Mouse (Mus musculus): ENCODE results near the gene Agr3. TPM values are rescaled to one million over a fixed set of nuclear protein-coding genes. Genes with fewer than 3 reads are reported as not detected.

The Agr3 gene
- polyA plus RNA-seq, 1 experiment from 2014 or later, result not detected

GRCm38 (mm10) chr12:35993583-35993982, 68.2 kb downstream of the Agr3 start:
- no peak overlapping the region for H3K27ac ChIP-seq

DNA sequence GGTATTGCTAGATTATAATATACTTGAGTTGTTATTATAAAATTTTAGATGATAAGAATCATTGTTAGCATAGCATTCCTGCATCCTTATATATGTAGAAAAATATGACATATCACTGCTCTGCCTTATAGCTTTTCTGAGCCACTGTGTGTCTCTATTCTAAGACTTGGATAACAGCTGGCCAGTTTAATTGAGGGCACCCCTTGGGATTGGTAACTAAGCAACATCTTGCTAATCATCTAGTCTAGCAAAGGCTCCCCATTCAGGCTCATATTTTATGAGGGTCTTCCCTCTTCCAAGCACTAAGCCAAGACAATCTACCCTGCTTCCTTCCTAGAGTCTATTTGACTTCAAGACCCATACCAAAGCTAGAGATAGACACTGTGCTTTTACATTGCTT, 68.7 kb downstream of the Agr3 start:
- Histone ChIP-seq H3K27ac (no peak overlapping the region), H3K4me2 (no peak overlapping the region), H3K27me3 (no peaks in the 10 kb centered on the region), H3K36me3 (ENCODE audit: poor library complexity, severe bottlenecking) (no peaks in the 10 kb centered on the region), H3K4me1 (no peaks in the 10 kb centered on the region), H3K9me3 (replicated peaks) (no peaks in the 10 kb centered on the region), H3K4me3 (no peak overlapping the region), H3K9ac (no peak overlapping the region)
- peak; percentile 28; the same call in 1 of the 2 replicates for ATAC-seq

More at GRCm38 (mm10) chr12:35993583-35993982, 68.2 kb downstream of the Agr3 start:
- H3K9ac ChIP-seq, result no peak overlapping the region
- H3K4me3 ChIP-seq, result no peak overlapping the region
- H3K9me3 ChIP-seq (replicated peaks), result no peaks in the 10 kb centered on the region
- no peak overlapping the region for H3K4me2 ChIP-seq
- H3K4me1 ChIP-seq, result no peaks in the 10 kb centered on the region
- 75% methylated on average over 3 of the region's 3 CpGs for WGBS
- H3K27me3 ChIP-seq, result no peaks in the 10 kb centered on the region
- ATAC-seq, result no peak
- no peaks in the 10 kb centered on the region for H3K36me3 ChIP-seq (ENCODE audit: poor library complexity, severe bottlenecking)

DNA sequence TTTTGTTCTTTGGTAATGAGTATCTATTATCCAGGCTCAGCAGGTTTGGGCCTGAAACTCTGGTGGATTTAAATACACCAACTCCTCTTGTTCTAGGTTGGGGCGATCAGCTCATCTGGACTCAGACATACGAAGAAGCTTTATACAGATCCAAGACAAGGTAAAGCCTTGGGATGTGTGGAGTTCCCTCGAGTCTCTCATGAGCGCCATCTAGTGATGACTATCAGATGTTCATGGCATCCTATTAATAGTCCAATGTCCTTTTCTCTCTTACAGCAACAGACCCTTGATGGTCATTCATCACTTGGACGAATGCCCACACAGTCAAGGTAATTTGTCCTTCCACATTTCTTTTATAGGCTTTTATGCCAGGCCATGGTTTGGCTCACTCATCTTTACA, 70.4 kb downstream of the Agr3 start:
- 26% methylated on average over 5 of the region's 5 CpGs for WGBS

More for the DNA sequence above, 70.4 kb downstream of the Agr3 start:
- Histone ChIP-seq H3K4me1 (no peaks in the 10 kb centered on the region), H3K4me3 (no peak overlapping the region), H3K9ac (no peak overlapping the region), H3K27me3 (no peaks in the 10 kb centered on the region), H3K9me3 (replicated peaks) (no peaks in the 10 kb centered on the region), H3K36me3 (ENCODE audit: poor library complexity, severe bottlenecking) (no peaks in the 10 kb centered on the region), H3K4me2 (no peak overlapping the region), H3K27ac (no peak overlapping the region)
- peak; percentile 48; the same call in 1 of the 2 replicates for ATAC-seq

Other genes starting within 250 kb of the Agr3 start
- 1.5 TPM in 1 of 2 replicates, not detected in the other for gene Agr2, start 67.3 kb downstream of the Agr3 start, polyA plus RNA-seq (2015; fragmentation: Nextera tagmentation; extraction: Ambion mirVana)
- 272 and 274 TPM in 2 replicates for gene Tspan13, start 116.9 kb downstream of the Agr3 start, polyA plus RNA-seq (2015; fragmentation: Nextera tagmentation; extraction: Ambion mirVana)
- 41.4 and 42.5 TPM in 2 replicates for gene Ankmy2, start 231.5 kb downstream of the Agr3 start, polyA plus RNA-seq (2015; fragmentation: Nextera tagmentation; extraction: Ambion mirVana)
- gene Bzw2, start 232.5 kb downstream of the Agr3 start, polyA plus RNA-seq (2015; fragmentation: Nextera tagmentation; extraction: Ambion mirVana), result 399 and 418 TPM in 2 replicates

All from forebrain, embryonic 13.5 days (tissue).